Mouse (Mus musculus): Measurements from ENCODE around the gene Pigh.

The Pigh gene

DNA sequence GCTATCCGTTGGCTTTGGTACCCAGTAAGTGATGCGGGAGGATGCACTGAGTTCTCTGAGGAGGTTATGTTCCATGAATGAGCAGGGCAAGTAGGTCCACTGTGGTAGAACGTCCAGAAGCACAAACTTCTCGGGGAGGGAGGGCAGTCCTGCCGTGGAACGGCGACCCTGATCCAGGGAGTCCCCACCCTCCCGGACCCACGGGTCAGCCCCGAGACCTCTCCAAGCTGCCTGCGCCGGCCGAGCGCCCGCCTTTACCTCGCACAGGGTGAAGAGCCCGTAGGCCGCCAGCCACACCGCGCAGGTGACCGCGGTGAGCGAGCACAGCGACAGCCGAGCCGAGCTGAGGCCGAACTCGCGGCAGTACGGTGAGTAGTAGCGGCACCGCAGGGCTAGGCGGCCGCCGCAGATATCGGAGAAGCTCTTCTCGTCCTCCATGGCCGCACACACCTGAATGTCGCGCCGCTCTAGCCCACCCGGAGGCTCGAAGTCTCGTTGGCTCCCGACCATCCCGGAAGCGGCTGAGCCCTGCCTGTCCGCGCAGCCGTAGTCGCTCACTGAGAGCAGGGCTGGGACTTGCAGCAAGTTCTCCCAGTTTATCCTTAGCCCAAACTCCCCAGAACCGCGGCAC is at the start of gene Pigh:
Gene Pigh (minus strand): TSS at position 470 of the 631 bp plus-strand sequence.
- in situ Hi-C loops (cut with MboI): no loop called here

DNA sequence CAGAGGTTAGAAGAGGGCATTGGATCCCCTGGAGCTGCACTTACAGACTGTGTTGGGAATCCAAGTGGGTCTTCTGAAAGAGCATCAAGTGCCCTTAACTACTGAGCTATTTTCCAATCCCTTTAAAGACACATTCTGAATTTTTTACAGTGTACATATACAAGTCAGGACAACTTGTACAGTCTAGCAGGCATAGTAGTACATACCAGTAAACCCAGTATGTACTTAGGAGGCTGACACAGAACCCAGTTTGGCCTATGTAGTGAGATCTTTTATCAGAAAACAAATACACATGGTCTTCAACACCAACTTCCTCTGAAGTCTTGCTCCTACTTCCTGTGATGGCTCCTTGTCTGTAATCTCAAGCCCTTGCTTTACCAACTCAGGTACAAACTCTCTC is 49.5 kb upstream of the Pigh start:
- in situ Hi-C loops (cut with MboI): no loop called here

DNA sequence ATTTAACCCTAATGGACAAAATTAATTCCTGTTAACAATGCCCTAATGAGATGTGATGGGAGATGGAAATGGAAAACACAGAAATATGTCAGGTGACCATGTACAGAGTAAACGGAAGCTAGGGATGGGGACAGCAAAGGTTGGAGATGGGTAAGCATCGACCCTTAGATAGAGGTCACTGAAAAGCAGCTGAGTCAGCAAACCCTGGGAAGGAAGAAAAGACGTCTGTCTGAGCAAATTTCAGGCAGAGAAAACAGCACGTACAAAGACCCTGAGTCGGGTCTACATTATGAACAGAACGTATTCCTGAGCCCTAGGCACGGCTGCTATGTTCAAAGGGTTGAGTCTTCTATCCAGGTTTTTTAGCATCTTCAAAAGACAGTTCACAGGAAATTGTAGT is 47.5 kb upstream of the Pigh start:
- in situ Hi-C loops (cut with MboI): no loop called here

DNA sequence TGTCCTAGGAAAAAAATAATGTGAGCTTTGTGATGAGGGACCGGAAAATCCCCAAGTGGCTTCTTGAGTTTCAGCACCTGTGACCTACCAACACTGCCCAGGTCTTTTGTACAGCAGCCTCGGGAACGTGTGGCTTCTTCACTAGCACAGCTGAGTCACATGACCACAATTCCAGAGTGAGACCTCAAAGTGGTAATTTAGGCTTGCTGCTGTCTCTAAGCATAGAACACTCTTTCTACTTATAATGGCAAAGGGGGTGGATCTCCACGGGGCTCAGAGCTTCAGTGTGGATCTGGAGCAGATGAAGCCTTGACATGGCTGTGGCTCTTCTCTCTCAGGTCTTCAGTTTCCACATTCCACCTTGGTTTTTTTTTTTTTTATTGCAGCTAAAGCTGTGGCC is 45.7 kb upstream of the Pigh start:
- in situ Hi-C loops (cut with MboI): no loop called here

DNA sequence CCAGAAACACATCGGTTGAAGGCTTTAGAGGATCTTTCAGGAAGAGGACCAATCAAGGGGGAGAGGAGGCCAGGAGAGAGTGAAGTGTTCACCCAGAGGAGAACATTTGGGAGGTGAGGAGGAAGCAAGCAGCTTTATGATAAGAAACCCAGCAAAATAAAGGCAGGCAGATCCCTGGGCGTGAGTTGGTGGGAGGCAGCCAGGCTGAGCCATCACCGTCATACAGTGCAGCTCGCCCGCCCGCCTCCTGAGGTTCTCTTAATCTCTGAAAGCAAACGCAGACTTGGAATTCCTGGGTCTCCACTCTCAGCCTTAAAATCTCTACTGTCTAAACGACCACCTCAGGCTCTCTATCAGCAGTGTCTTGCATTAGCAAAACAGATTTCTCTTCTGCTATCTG is 45.2 kb upstream of the Pigh start:
- in situ Hi-C loops (cut with MboI): no loop called here

DNA sequence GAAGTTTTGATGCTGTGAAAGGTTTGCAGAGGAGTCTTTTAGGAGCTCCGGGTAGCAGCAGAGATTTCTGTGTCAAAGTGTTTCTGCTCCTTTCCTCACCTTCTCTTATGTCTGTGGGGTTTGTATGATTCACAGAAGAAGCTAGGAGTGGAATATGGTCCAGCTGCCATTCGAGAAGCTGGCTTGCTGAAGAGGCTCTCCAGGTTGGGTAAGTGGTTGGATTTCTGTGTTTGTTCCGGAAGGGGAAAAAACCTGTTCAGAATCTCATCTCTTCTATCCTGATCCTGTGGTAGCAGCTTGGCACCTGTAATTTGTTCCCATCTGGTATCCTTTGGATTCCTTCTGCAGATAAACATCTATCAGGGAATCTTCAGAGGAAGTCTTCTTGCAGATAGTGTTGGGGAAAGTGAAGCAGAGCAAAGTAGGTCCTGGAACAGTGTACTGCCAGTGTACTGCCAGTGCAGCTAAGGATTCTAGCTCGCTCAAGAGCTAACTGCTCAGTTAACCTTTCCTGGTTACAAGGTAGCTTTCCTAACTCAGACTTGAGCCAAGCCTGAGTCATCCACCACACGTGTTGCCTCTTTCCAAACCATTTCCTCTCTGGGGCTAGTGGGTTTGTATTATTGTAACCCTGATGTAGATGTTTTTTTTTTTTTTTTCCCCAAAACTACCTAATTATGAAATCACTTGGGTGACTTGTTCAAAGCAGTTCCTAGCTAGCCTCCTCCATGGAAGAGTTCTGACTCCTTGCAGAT is 42.4 kb upstream of the Pigh start:
- in situ Hi-C loops (cut with MboI): no loop called here

DNA sequence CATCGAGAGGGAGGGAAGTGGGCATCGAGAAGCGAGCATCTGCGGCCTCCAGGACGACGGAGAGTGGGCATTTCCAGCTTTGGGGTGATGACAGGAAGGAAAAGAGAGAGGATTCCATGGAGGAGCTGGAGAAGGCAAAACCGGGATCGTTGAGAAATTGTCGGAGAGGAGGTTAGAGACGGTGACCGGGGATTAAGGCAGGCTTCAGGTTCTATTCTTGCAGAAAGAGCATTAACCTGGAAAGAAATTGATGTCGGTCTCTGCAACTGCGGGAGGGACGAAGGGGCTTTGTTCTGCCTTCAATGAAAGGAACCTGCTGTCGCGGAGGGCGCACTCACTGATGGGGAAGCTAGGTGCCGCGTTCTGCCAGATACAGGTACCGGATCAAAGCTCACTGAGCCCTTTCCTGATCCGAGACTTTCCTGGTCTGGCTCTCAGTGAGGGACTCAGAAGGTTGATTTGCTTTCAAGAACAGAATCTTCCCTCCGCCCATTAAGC is 41.8 kb upstream of the Pigh start:
- in situ Hi-C loops (cut with MboI): no loop called here

DNA sequence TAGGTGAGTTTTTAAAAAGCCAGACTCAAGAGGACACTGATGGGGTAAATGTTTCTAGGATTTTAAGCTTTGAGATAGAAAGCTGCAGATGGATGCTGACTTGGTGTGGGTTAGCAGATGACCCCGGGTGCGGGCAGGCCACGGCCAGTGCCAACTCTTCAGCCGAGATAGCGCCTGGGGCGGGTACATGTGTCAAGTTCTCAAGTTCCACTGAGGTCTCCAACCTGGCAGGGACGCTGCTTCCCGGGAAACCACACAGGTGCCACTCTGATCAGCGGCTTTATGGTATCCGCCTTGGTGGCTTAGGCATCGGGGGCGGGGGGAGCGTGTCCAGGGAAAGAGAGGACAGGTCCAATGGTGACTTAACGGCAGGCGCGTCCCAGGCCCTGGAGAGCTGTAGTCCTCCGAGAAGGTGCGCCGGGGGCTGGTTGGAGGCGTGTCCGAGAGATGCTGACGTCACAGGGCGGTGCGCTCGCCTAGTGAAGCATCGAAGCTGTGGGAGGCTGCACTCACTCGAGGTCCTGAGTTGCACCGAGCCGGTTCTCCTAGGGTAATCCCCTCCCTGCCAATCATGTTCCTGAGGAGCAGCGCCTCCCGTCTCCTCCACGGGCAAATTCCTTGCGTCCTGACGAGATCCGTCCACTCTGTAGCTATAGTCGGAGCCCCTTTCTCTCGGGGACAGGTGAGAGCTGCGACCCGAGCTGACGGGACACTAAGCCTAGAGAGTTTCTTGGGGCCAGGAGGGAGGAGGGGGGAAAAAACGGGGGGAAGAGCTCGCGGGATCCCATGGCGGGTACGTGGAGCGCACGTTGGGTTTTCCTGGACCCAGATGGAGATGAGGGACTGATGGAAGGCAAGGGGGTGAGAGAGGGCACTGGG is 41.1 kb upstream of the Pigh start, which contains the start of gene Arg2:
Gene Arg2 (plus strand): TSS at position 479 of the 879 bp plus-strand sequence.
- in situ Hi-C loops (cut with MboI): no loop called here

DNA sequence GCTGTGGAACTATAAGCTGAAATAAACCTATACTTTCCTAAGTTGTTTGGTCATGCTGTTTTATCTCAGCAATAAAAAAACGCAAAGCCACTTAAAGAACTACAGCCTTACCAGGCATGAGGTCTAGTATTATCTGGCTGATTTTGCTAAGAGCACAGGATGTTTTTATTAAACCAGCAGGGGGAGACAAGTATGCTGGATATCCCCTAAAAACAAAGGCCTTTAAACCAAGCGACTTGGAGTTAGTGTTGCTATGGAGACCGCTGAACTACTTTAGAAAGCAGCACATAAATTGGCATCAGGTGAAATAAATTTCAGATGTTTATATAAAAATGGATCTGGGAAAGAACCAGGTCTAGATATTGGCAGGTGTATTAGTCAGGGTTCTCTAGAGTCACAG is 33.4 kb upstream of the Pigh start:
- in situ Hi-C loops (cut with MboI): loop anchor here (25.0 kb wide), 1 partner anchor 1061 kb away; no protein-coding TSS in a partner anchor

DNA sequence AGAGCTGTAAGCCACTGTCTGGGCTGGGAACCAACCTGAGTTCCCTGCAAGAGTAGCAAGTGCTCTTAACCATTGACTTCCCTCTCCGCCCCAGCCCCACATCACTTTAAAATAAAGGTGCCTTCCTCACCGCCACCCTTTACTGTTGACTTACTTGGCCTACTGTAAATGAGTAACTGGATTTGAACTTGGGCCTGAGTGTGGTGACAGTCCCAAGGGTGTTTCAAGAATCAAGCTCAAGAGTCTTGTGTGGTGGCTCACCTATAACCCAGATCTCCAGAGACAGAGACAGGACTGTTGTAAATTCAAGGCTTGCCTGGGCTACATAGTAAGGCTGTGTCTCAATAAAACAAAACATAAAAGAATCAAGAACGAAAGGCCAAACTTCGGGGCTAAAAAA is 29.5 kb upstream of the Pigh start:
- in situ Hi-C loops (cut with MboI): loop anchor here (25.0 kb wide), 1 partner anchor 1057 kb away; no protein-coding TSS in a partner anchor

DNA sequence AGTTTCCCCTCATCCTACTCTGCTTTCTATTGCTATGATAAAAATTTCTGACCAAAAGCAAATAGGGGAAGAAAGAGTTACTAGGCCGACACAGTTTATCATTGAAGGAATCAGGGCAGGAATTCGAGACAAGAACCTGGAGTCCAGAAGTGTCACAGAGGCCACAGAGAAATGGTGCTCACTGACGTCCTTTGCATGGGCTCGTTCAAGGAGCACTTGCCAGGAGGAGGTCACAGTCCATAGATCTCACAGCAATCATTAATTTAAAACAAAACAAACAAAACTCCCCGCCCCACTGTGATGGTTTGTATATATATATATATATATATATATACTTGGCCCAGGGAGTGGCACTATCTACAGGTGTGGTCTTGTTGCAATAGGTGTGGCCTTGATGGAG is 15.9 kb upstream of the Pigh start:
- in situ Hi-C loops (cut with MboI): loop anchor here (25.0 kb wide), 1 partner anchor 1043 kb away; no protein-coding TSS in a partner anchor

DNA sequence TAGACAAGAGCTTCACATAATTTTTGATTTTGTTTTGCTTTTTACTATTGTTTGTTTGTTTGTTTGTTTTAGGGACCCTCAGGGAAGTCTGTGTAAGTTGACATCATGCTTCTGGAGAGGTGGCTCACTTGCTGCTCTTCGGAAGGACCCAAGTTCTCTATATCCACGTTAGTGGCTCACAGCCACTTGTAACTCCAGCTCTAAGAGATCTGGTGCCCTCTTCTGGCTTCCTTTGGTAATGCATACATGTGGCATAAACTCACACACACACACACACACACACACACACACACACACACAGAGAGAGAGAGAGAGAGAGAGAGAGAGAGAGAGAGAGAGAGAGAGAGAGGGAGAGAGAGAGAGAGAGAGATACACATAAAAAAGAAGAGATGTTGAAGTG is 15.1 kb upstream of the Pigh start:
- in situ Hi-C loops (cut with MboI): loop anchor here (25.0 kb wide), 1 partner anchor 1042 kb away; no protein-coding TSS in a partner anchor

DNA sequence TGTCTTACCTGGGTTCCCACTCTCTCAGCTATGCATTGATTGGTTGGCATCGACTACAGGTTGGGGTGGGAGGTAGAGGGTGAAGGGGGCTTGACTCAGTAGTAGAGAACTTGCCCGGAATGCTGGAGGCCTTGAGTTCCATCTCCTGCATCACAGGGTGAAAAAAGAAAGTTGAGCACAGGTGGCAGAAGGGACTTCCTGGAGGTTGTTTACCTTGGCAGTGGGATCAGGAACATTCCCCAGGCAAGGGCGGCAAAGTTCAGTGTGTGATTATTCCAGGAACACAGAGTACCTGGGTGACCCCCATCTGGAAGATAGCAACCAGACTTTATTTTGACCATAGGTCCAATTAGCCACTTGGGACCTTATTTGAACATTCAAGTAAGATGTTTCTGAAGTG is 14.3 kb upstream of the Pigh start:
- in situ Hi-C loops (cut with MboI): loop anchor here (25.0 kb wide), 1 partner anchor 1041 kb away; no protein-coding TSS in a partner anchor

DNA sequence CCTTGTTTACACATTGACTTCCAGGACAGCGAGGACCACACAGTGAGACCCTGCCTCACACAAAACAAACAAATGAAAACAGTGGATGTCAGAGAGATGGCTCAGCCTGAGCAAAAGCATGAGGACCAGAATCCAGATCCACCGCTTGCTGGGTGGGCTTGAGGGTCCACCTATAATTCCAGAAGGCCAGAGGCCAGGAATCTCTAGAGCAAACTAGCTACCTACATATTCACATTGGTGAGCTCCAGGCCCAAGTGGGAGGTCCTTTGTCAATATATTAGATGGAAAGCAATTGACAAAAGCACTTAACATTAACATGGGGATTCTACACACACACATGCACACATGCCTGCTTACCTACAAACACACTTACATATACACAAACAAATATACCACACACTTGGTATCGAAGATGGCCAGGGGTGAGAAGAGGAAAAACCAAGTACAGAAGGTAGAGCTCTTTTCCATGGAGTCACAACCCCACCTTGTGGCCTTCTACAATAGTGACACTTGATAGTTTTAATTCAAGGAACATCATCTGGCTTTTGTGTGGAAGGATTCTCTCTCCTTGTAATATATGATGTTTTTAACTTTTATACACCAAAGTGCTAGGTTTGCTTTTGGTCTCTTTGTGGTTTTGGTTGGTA is 7.8 kb upstream of the Pigh start:
- in situ Hi-C loops (cut with MboI): loop anchor here (5.0 kb wide), 1 partner anchor 175 kb away; no protein-coding TSS in a partner anchor

DNA sequence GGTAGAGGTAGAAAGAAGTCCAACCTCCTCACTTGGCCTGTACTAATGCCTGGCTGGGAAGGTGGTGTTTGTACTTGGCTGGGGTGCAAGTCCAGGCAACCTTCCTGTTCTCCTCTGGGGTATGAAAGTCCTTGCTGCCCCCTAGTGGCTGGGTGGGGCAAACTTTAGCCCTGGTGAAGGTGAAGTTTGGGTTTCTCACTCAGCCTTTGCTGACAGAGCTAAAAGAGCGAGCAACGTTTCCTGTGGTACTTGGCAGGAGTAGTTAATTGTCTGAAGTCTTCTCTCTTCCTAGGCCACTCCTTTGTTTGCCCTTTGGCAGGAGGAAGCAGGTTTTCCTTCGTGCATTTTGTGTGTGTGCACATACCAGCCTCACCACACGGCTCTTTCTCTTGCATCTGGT is 3.1 kb upstream of the Pigh start:
- in situ Hi-C loops (cut with MboI): no loop called here

DNA sequence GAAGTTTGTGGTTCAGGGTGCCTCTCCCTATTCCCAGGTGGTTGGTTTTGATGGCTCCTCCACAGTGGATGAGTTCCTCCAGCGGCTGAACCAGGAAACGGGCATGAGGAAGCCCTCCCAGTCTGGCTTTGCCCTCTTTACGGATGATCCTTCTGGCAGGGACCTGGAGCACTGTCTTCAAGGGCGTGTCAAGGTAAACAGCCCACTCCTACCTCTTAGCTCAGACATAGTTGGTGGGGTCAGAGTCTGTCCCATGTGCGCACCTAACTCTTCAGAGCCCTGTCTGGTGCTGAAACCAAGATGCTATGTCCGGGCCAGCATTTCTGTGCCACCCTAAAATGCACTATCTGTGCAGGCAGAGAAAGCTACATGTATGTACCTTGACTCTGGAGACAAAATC is 16.1 kb downstream of the Pigh start:
- in situ Hi-C loops (cut with MboI): no loop called here

DNA sequence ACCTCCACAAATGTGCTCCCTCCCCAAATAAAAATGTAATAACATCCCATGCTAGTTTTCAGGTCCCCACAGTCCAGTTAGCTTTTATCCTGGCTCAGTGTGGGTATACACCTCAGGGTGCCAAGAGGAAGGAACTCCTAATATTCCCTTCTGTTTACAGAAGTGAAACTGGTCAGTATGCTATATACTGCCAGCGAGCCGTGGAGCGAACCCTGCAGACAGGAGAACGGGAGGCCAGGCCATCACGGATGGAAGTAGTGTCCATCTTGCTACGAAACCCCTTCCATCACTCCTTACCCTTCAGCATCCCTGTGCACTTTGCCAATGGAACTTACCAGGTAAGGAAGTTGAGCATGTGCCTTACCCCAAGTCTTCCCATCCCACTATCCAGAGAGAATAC is 16.9 kb downstream of the Pigh start:
- in situ Hi-C loops (cut with MboI): no loop called here

DNA sequence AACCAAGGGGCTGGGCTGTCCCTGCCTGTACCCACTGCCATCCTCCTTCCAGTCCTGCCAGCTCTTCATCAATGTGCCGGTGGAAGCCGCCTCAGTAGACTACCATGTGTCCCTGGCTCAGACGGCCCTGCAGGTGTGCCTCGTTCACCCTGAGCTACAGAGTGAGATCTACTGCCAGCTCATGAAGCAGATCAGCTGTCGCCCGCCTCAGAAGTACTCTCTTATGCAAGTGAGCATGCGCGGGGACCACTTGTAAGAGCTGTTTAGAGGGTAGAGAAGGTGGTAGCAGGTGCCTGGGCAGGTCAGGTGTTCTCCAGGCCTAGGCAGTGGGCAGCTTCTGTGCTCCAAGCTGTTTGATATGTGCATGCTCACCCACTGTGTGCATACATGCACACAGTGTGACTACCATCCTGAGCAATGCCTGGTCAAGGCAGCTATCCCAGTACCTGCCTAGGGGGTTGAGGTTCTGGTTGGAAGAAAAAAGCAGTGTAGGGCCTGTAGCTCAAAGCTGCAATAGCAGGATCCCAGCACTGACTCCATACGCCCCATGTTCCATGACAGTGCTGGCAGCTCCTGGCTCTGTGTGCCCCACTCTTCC is 18.6 kb downstream of the Pigh start:
- in situ Hi-C loops (cut with MboI): no loop called here

DNA sequence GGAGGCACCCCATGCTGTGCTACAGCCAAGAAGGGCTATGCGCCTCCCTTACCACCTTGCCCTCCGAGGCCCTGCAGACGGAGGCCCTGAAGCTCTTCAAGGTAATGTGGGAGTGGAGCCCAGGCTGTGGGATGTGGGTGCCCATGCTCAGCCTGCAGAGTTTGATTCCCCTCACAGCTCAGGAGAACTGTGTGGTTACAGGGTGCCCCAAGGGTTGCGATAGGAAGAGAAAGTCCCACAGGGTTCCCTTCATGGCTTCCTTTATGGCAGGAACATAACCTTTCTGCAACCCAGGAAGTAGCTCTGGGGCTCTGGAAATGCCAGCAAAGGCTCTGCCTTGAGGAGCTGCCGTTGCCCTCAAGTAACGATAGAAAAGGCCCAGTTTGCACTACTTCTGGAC is 19.5 kb downstream of the Pigh start:
- in situ Hi-C loops (cut with MboI): no loop called here

DNA sequence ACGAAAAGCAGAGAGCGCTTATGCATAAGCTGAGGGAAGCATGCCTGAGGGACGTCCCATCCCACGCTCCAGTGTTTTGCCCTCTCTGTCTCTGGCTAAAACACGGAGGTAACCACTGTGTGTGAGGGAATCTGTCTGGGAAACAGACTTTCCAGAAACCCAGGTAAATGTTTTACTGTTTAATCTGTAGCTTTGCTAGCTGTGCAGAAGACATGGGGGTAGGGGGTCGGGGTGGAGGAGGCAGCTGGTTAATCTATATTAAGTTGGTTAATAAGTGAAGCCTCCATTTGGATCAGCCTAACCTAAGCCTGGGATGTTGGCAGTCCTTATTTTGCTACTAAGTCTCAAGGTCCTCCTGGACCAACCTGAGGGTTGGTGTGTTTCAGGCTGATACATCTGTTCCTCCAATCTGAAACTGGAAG is 20.3 kb downstream of the Pigh start:
- in situ Hi-C loops (cut with MboI): no loop called here

DNA sequence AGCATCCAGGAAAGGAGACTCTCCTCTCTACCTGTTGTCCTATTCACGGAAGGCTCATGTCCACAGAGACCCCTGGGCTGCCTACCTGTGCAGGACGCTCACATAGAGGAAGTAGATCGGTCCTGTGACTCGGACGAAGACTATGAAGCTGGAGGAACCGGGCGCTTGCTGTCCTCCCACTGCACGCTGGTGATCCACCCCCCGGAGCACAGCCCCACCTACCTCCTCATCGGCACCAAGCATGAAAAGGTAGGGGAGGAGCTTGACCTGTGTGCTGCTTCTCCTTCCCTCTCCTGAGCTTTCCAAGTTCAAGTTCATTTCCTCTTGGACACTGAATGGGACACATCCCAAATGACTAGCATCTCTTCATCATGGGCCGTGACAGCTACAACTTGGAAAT is 21.1 kb downstream of the Pigh start:
- in situ Hi-C loops (cut with MboI): no loop called here

All from mature B cell (primary cell).